Mouse (Mus musculus) hindlimb bud, embryonic 11.5 days (tissue): Measurements from ENCODE around the gene Ramp3.

Experiments
- DNase-seq: peaks from one replicate; pipeline ENCODE4 v3.0.0-alpha.2; 2012; ENCODE audit warnings: low read depth, low spot score; ENCODE audit errors: extremely low spot score

Gene Ramp3

DNA sequence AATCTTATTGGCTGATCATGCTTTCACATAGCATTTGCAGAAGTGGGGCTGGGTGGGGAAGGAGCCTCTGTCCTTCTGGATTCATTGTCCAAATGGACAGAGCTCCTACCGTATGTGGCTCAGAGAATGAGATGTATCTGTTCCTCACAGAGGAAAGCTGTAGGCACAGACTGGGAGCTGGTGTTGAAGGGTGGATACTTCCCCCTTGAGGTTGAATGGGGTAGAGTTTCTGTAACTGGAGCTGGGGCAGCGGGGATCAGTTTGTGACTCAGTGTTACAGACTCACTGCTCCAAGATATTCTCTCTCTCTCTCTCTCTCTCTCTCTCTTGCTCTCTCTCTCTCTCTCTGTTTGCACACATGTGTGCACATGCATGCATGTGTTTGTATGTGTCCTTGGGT, 11.7 kb downstream of the Ramp3 start:
- no peak for DNase-seq

GRCm38 (mm10) chr11:6670826-6671225, 12.5 kb downstream of the Ramp3 start:
- DNase-seq = no peak

DNA sequence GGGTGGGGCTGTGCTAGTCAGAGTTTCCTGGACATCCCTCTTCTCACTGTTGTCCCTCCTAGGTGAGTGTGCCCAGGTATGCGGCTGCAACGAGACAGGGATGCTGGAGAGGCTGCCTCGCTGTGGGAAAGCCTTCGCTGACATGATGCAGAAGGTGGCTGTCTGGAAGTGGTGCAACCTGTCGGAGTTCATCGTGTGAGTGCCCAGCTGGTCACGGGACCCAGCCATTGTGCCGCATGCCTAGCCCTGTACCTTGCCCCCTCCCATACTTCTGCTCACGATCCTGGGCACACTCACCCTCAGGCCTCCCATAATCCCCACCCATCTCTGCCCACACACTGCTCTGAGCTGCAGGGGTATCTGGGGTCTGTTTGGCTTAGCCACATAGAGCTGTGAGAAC, 16.4 kb downstream of the Ramp3 start:
- DNase-seq = no peak

GRCm38 (mm10) chr11:6675402-6675801, 17.1 kb downstream of the Ramp3 start:
- DNase-seq = no peak

DNA sequence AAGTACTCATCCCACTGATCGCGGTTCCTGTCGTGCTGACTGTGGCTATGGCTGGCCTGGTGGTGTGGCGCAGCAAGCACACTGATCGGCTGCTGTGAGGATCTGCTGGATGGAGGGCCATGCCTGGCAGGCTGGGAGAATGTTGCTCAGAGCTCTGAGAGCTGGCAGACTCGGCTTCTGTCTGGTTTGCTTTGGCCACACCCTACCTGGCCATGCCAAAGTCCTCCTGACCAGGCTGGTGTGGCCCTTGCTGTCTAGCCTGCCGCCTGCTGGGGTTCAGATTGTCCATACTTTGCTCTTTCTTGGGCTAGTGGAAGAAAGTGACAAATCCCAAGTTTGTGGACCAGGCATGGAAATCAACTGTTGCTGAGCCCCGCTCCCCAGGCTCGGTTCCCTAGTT, 18.3 kb downstream of the Ramp3 start:
- DNase-seq = no peak

- DNase-seq = no peak
Observed at GRCm38 (mm10) chr11:6677530-6677929, 19.2 kb downstream of the Ramp3 start.

- no peak for DNase-seq
Observed at GRCm38 (mm10) chr11:6679694-6680396, 21.5 kb downstream of the Ramp3 start.

GRCm38 (mm10) chr11:6680397-6680818, 22.1 kb downstream of the Ramp3 start:
- DNase-seq = peak; percentile 28

- DNase-seq = no peak
Observed at GRCm38 (mm10) chr11:6684741-6685140, 26.4 kb downstream of the Ramp3 start.

- no peak for DNase-seq
Observed at GRCm38 (mm10) chr11:6688888-6689287, 30.6 kb downstream of the Ramp3 start.

GRCm38 (mm10) chr11:6692341-6692740, 34.0 kb downstream of the Ramp3 start:
- DNase-seq = no peak

DNA sequence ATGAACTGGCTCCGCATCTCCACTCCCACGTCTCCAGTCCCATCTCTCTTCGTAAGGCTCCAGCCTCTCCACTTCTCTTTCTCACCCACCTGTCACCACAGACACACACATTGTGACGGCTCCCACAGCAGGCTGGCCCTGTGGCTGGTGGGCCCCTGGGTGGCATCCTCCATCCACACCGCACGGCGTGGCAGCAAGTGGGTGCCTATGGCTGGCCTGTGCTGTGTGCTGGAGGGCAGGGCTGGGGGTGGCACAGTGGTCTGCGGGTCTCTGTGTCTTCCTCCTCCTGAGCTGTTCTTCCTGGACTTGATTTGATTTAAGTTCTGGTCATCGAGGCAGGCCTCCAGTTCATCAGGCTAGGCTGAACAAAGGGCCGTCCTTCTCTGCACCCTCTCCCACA, 35.8 kb downstream of the Ramp3 start:
- DNase-seq = no peak

GRCm38 (mm10) chr11:6695176-6695575, 36.9 kb downstream of the Ramp3 start:
- DNase-seq = no peak

DNA sequence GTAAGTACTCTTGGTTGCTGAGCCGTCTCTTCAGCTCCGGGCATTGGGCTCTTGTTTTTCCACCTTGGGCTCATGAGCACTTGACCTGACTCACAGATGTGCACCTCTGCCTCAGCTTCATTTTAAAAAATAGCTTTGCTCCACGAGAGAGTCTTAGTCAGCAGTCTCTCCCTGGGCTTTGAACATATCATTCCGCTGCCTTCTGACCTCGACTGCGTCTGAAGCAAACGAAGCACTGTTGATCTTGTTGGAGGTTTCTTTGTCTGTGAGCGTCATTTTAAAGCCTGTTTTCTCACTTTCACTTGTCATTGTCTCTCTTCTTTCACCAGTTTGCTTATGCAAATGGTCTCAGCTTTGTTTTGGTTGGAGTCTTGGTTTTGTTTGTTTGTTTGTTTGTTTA, 38.2 kb downstream of the Ramp3 start:
- no peak for DNase-seq

DNA sequence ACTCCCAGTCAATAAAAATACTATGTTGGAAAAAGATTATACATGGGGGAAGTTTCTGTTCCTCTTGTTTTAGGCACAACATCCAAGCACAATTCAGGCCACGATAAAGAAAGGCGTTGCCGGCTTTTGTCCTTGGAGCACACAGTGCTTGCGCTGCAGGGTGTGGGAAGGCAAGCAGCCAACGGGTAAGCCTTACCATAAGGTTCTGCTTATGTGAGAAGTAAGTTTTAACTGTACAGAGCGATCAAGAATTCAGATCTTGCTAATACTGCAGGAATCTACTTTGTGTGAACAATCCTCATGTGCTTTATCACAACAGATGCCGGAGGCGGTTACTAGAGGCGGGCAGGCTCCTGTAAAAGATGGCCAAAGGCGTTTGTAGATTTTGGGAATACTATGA, 39.4 kb downstream of the Ramp3 start:
- no peak for DNase-seq

DNA sequence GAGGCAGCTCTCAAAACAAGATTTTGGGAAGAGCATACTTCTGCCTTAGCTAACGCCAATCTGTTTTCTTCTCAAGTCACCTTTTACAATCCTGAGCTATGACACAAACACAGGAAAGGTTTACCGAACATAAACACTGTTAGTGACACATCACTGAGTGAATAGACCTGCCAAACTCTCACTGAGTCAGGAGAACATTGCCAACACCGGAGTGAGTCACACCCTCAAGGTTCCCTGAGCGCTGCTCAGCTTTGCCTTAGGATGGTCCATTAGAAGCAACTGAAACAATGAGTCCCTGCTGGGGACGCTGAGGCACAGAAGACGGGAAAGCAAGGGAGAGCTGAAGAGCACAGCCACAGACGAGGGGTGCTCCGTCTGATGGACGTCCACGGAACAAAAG, 40.0 kb downstream of the Ramp3 start:
- DNase-seq = no peak

- no peak for DNase-seq
Observed at GRCm38 (mm10) chr11:6702258-6702657, 43.9 kb downstream of the Ramp3 start.

DNA sequence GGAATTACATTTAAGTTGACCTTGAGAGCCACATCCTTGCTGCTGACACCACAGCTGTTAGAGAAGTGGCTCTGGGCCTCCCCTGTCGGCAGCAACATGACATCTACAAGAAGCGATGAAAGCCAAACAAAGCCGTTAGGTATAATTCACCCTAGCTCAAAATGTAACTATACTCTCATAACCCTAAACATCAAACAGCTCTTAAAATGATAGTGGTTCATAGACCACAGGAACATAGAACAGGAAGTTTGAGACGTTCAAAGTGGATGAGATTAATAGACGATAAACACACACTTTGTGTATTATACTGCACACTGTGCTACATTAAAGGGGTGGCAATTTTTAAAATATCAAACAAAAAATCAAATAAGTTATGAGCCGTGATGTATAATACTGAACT, 46.5 kb downstream of the Ramp3 start:
- DNase-seq = no peak

DNA sequence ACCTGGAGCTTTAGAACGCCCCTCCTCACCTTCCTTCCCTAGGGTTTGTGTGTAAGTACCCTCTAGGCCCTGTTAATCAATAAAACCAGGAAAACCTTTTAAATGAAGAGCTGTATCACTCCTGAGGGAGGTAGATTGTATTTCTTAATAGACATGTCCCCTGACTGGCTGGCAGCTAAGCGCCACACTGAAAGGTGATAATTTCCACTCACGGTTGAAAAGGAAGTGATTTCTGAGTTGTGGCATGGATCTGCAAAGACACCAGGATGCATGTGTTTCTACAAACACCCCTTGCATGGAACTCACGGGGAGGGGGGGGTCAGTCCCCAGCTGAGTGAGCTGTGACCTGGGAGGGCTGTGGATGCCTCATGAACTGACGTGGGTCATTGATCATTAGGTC, 47.2 kb downstream of the Ramp3 start:
- no peak for DNase-seq

DNA sequence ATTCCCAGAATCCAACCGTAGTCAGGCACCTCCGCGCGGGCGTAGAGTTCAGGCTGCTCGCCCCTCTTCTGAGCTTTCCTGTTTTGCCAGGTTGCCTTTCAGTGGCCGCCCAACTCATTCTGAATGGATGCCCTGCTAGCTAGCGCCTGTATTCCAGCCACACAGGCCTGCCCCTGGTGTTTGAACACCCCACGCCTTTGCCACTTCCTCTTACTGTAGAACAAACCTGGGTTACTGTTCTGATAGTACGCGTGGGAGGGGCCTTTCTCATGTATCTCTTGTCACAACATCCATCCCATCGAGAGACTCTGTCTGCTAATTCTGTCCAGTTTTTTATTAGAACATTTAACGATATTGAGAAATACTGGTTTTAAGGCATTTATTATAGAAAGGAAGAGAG, 48.5 kb downstream of the Ramp3 start:
- no peak for DNase-seq

DNA sequence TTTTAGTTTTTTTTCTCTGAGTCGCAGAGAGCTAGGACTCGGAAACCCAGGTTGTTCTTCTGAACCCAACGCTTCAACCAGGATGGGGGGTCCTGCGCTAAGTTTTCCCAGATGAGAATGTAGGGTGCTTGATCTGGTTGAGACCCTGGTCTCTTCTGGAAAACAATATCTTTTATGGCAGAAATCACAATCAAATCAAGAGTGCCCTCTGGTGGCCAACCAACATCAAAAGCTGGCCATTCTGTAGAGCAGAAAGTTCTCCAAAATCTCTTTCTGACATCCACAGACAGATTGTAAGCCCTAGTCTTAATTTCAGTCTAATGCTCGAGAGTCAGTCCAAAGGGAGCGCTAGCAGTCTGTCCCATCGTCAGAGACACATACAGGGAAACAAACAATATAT, 50.1 kb downstream of the Ramp3 start:
- no peak for DNase-seq

GRCm38 (mm10) chr11:6710409-6710808, 52.1 kb downstream of the Ramp3 start:
- no peak for DNase-seq

- DNase-seq = no peak
Observed at GRCm38 (mm10) chr11:6720746-6721145, 62.4 kb downstream of the Ramp3 start.
